Mouse (Mus musculus) C2C12 (cell line): Measurements from ENCODE around the gene Dolk. TPM values are rescaled to one million over a fixed set of nuclear protein-coding genes. Genes with fewer than 3 reads are reported as not detected.

Experiments used
- H3K27me3 ChIP-seq: one replicate; pipeline ENCODE4 v1.6.1; 2011; ENCODE audit not compliant: control insufficient read depth, insufficient read depth, insufficient read length
- H3K36me3 ChIP-seq: one replicate; pipeline ENCODE4 v1.6.1; 2011; ENCODE audit not compliant: control insufficient read depth, insufficient read depth
- H3K4me3 ChIP-seq: one replicate; pipeline ENCODE4 v1.5.1; 2011; ENCODE audit warnings: mild to moderate bottlenecking, control low read depth; ENCODE audit not compliant: poor library complexity, insufficient read depth, severe bottlenecking
- H3K79me2 ChIP-seq: one replicate; pipeline ENCODE4 v1.6.1; 2011; ENCODE audit not compliant: control insufficient read depth, insufficient read depth
- H3K79me3 ChIP-seq: one replicate; pipeline ENCODE4 v1.6.1; 2011; ENCODE audit warnings: low read depth, control low read depth
- H3ac ChIP-seq: one replicate; pipeline ENCODE3; 2011; ENCODE audit warnings: low read depth; ENCODE audit not compliant: control insufficient read depth, insufficient read length
- CEBPB ChIP-seq: IDR thresholded peaks from one replicate; pipeline ENCODE4 v1.6.1; 2011; ENCODE audit warnings: low read depth, mild to moderate bottlenecking, control low read depth, moderate library complexity
- CTCF ChIP-seq: IDR thresholded peaks from one replicate; pipeline ENCODE4 v1.5.1; 2011; ENCODE audit not compliant: control insufficient read depth, insufficient read depth, insufficient read length
- FOSL1 ChIP-seq: IDR thresholded peaks from one replicate; pipeline ENCODE4 v1.8.0; 2011; ENCODE audit warnings: mild to moderate bottlenecking, low read length; ENCODE audit not compliant: poor library complexity, insufficient read depth, severe bottlenecking
- MAX ChIP-seq: IDR thresholded peaks from one replicate; pipeline ENCODE4 v1.6.1; 2011; ENCODE audit warnings: mild to moderate bottlenecking, control low read depth
- MYOD1 ChIP-seq: IDR thresholded peaks from one replicate; pipeline ENCODE4 v1.6.1; 2011; ENCODE audit warnings: low read depth; ENCODE audit not compliant: control insufficient read depth, insufficient read length
- MYOG ChIP-seq: IDR thresholded peaks from one replicate; pipeline ENCODE4 v1.6.1; 2011; ENCODE audit not compliant: control insufficient read depth, insufficient read length; ENCODE audit errors: extremely low read depth
- USF1 ChIP-seq: IDR thresholded peaks from one replicate; pipeline ENCODE4 v1.6.1; 2011; ENCODE audit warnings: low read depth, mild to moderate bottlenecking, control low read depth, moderate library complexity
- polyA plus RNA-seq: library from polyadenylated mRNA; unstranded; fragments of >200 nt; fragmentation: generic; extraction: Trizol; gene quantifications from one replicate; pipeline ENCODE4 v1.2.1, GENCODE M21; 2012; ENCODE audit warnings: missing spikeins

Gene Dolk
- polyA plus RNA-seq, 1 experiment, result 28.3 TPM

GRCm38 (mm10) chr2:30256616-30257350 is 29.4 kb downstream of the Dolk start:
- no peak for TF ChIP-seq MYOG
- TF ChIP-seq MYOD1, result no peak
- no peak for TF ChIP-seq MAX
- TF ChIP-seq CTCF, result no peak
- no peak for TF ChIP-seq CEBPB
- TF ChIP-seq USF1, result no peak
- TF ChIP-seq FOSL1, result no peak
- H3K27me3 ChIP-seq, result no peaks in the 10 kb centered on the region
- peaks cover 61% of the 10 kb centered on the region for H3K79me3 ChIP-seq
- H3ac ChIP-seq, result no peak overlapping the region
- H3K36me3 ChIP-seq, result peaks cover 78% of the 10 kb centered on the region
- H3K79me2 ChIP-seq, result peaks cover 99% of the 10 kb centered on the region
- H3K4me3 ChIP-seq, result no peak overlapping the region

- H3ac ChIP-seq, result no peak overlapping the region
- H3K79me2 ChIP-seq, result peaks cover 99% of the 10 kb centered on the region
- TF ChIP-seq MYOD1, result no peak
- TF ChIP-seq USF1, result no peak
- no peak for TF ChIP-seq MAX
- no peak for TF ChIP-seq MYOG
- TF ChIP-seq FOSL1, result no peak
- no peak for TF ChIP-seq CTCF
- no peak for TF ChIP-seq CEBPB
- H3K4me3 ChIP-seq, result no peak overlapping the region
- no peaks in the 10 kb centered on the region for H3K27me3 ChIP-seq
- peaks cover 53% of the 10 kb centered on the region for H3K79me3 ChIP-seq
- peaks cover 68% of the 10 kb centered on the region for H3K36me3 ChIP-seq
Measured at GRCm38 (mm10) chr2:30255631-30256395, 30.3 kb downstream of the Dolk start.

GRCm38 (mm10) chr2:30253809-30254208 is 32.3 kb downstream of the Dolk start:
- Histone ChIP-seq H3K4me3 (no peak overlapping the region), H3K36me3 (peaks cover 61% of the 10 kb centered on the region), H3ac (no peak overlapping the region), H3K27me3 (no peaks in the 10 kb centered on the region), H3K79me2 (peaks cover 96% of the 10 kb centered on the region), H3K79me3 (peaks cover 33% of the 10 kb centered on the region)
- TF ChIP-seq FOSL1, result no peak
- TF ChIP-seq USF1, result no peak
- TF ChIP-seq MAX, result no peak
- TF ChIP-seq MYOD1, result no peak
- TF ChIP-seq CEBPB, result no peak
- no peak for TF ChIP-seq MYOG
- TF ChIP-seq CTCF, result no peak

- H3K79me3 ChIP-seq, result peaks cover 40% of the 10 kb centered on the region
- H3ac ChIP-seq, result no peak overlapping the region
- peaks cover 60% of the 10 kb centered on the region for H3K36me3 ChIP-seq
- no peak overlapping the region for H3K4me3 ChIP-seq
- peaks cover 96% of the 10 kb centered on the region for H3K79me2 ChIP-seq
- TF ChIP-seq MYOG, result no peak
- no peak for TF ChIP-seq FOSL1
- TF ChIP-seq USF1, result no peak
- no peaks in the 10 kb centered on the region for H3K27me3 ChIP-seq
Measured at GRCm38 (mm10) chr2:30252521-30252920, 33.6 kb downstream of the Dolk start.

- H3K27me3 ChIP-seq, result no peaks in the 10 kb centered on the region
- peaks cover 39% of the 10 kb centered on the region for H3K79me3 ChIP-seq
- H3K36me3 ChIP-seq, result peaks cover 55% of the 10 kb centered on the region
- H3K79me2 ChIP-seq, result peaks cover 96% of the 10 kb centered on the region
- no peak overlapping the region for H3K4me3 ChIP-seq
- no peak for TF ChIP-seq CTCF
- no peak for TF ChIP-seq MYOG
- TF ChIP-seq FOSL1, result no peak
- no peak for TF ChIP-seq MYOD1
- TF ChIP-seq CEBPB, result peak; percentile 4
- TF ChIP-seq MAX, result no peak
- TF ChIP-seq USF1, result no peak
- no peak overlapping the region for H3ac ChIP-seq
Measured at GRCm38 (mm10) chr2:30251417-30252104, 34.6 kb downstream of the Dolk start.
